Mouse (Mus musculus) forebrain, postnatal 0 days (tissue): Measurements from ENCODE around the gene Map3k20. TPM values are rescaled to one million over a fixed set of nuclear protein-coding genes. Genes with fewer than 3 reads are reported as not detected.
A peak's percentile ranks its signal among the peaks of the same experiment; 100 is the strongest.

Experiments used
- ATAC-seq: fragments of 200-750 bp; cut with Nextera tagmentation; 2 replicates; pipeline ENCODE4 v1.8.0; 2017; ENCODE audit warnings: mild to moderate bottlenecking, moderate library complexity
- DNase-seq: peaks from one replicate; pipeline ENCODE4 v3.0.0-alpha.2; 2015
- H3K27ac ChIP-seq: fragments of 300-500 bp; sonication (generic); 2 replicates; pipeline ENCODE4 v1.5.1; 2014; ENCODE audit warnings: low read depth, mild to moderate bottlenecking, antibody characterized with exemption, low read length, moderate library complexity, mixed read lengths
- H3K27me3 ChIP-seq: fragments of 300-500 bp; sonication (generic); 2 replicates; pipeline ENCODE4 v1.6.1; 2014; ENCODE audit warnings: mild to moderate bottlenecking, low read length, mixed read lengths; ENCODE audit not compliant: insufficient read depth
- H3K36me3 ChIP-seq: fragments of 300-500 bp; sonication (generic); 2 replicates; pipeline ENCODE4 v1.6.1; 2014; ENCODE audit warnings: mild to moderate bottlenecking, moderate library complexity; ENCODE audit not compliant: insufficient read depth
- H3K4me1 ChIP-seq: fragments of 300-500 bp; sonication (generic); 2 replicates; pipeline ENCODE4 v1.6.1; 2014; ENCODE audit warnings: antibody characterized with exemption; ENCODE audit not compliant: insufficient read depth
- H3K4me2 ChIP-seq: fragments of 300-500 bp; sonication (generic); 2 replicates; pipeline ENCODE4 v1.6.1; 2014; ENCODE audit warnings: low read depth, mild to moderate bottlenecking, moderate library complexity
- H3K4me3 ChIP-seq: fragments of 300-500 bp; sonication (generic); 2 replicates; pipeline ENCODE4 v1.5.1; 2014; ENCODE audit warnings: low read depth, low read length, mixed read lengths
- H3K9ac ChIP-seq: fragments of 300-500 bp; sonication (generic); 2 replicates; pipeline ENCODE4 v1.6.1; 2014; ENCODE audit warnings: mild to moderate bottlenecking
- H3K9me3 ChIP-seq: fragments of 300-500 bp; sonication (generic); 2 replicates; pipeline ENCODE4 v1.6.1; 2016; ENCODE audit warnings: low read length
- CTCF ChIP-seq: sonication (generic); IDR thresholded peaks from 2 replicates; pipeline ENCODE4 v1.5.1; 2016; ENCODE audit warnings: antibody characterized with exemption, control low read depth, low read depth
- WGBS: fragments of 180-500 bp; shearing (Covaris S2); extraction: QIAGEN DNeasy Blood & Tissue Kit; methylation state at CpG from one replicate; pipeline ENCODE4 v1.1.7; 2014; 5-methylcytosine and 5-hydroxymethylcytosine counted together
- polyA plus RNA-seq: library from polyadenylated mRNA; unstranded; fragments of >200 nt; fragmentation: Nextera tagmentation; extraction: Ambion mirVana; gene quantifications from 2 replicates; pipeline ENCODE4 v1.2.1, GENCODE M21; 2015
- total RNA-seq: library from RNA; depleted of rRNA; stranded (reverse); fragments of >200 nt; gene quantifications from 2 replicates; pipeline ENCODE4 v1.2.3, GENCODE M21; 2014

The Map3k20 gene
- total and polyA plus RNA-seq, 2 experiments from 2014 or later, result 3.6 to 8.9 TPM

GRCm38 (mm10) chr2:72416095-72417080 is 131.0 kb downstream of the Map3k20 start:
- WGBS, result 72% methylated on average over 14 of the region's 14 CpGs
- ATAC-seq (no peak), DNase-seq (no peak)
- H3K27ac ChIP-seq, result no peak overlapping the region
- H3K4me1 ChIP-seq, result no peaks in the 10 kb centered on the region
- no peak overlapping the region for H3K4me2 ChIP-seq
- H3K9me3 ChIP-seq, result no peaks in the 10 kb centered on the region
- TF ChIP-seq CTCF, result no peak
- no peak overlapping the region for H3K4me3 ChIP-seq
- no peaks in the 10 kb centered on the region for H3K36me3 ChIP-seq
- H3K9ac ChIP-seq, result no peak overlapping the region
- no peaks in the 10 kb centered on the region for H3K27me3 ChIP-seq

- no peak overlapping the region for H3K4me2 ChIP-seq
- H3K27ac ChIP-seq, result no peak overlapping the region
- TF ChIP-seq CTCF, result no peak
- H3K4me3 ChIP-seq, result no peak overlapping the region
- no peaks in the 10 kb centered on the region for H3K27me3 ChIP-seq
- H3K36me3 ChIP-seq, result no peaks in the 10 kb centered on the region
- ATAC-seq (no peak), DNase-seq (no peak)
- 94% methylated on average over 5 of the region's 5 CpGs for WGBS
- no peak overlapping the region for H3K9ac ChIP-seq
- H3K9me3 ChIP-seq, result no peaks in the 10 kb centered on the region
- no peaks in the 10 kb centered on the region for H3K4me1 ChIP-seq
Observed at GRCm38 (mm10) chr2:72420561-72420960, 135.1 kb downstream of the Map3k20 start.

- Histone ChIP-seq H3K4me2 (no peak overlapping the region), H3K4me3 (no peak overlapping the region), H3K9ac (no peak overlapping the region), H3K27ac (no peak overlapping the region), H3K4me1 (peaks cover 7% of the 10 kb centered on the region), H3K9me3 (no peaks in the 10 kb centered on the region), H3K27me3 (no peaks in the 10 kb centered on the region), H3K36me3 (no peaks in the 10 kb centered on the region)
- no peak for DNase-seq
- no peak for TF ChIP-seq CTCF
- WGBS, result 62% methylated on average over 7 of the region's 7 CpGs
- no peak for ATAC-seq
Observed at GRCm38 (mm10) chr2:72424656-72425055, 139.2 kb downstream of the Map3k20 start.

- DNase-seq, result peak; percentile 80
- no peaks in the 10 kb centered on the region for H3K27me3 ChIP-seq
- no peak for TF ChIP-seq CTCF
- peak overlapping the region; percentile 28; the same call in 1 of the 2 replicates for H3K9ac ChIP-seq
- H3K36me3 ChIP-seq, result no peaks in the 10 kb centered on the region
- H3K9me3 ChIP-seq, result no peaks in the 10 kb centered on the region
- H3K27ac ChIP-seq, result peak overlapping the region; percentile 71
- H3K4me2 ChIP-seq, result peak overlapping the region; percentile 40
- H3K4me1 ChIP-seq, result peaks cover 7% of the 10 kb centered on the region
- ATAC-seq, result peak; percentile 96
- H3K4me3 ChIP-seq, result peak overlapping the region; percentile 1; the same call in 1 of the 2 replicates
- WGBS, result 6% methylated on average over 8 of the region's 8 CpGs
Observed at GRCm38 (mm10) chr2:72426776-72427175, 141.3 kb downstream of the Map3k20 start.

GRCm38 (mm10) chr2:72427288-72427687 is 141.9 kb downstream of the Map3k20 start:
- peak overlapping the region; percentile 71 for H3K27ac ChIP-seq
- H3K36me3 ChIP-seq, result no peaks in the 10 kb centered on the region
- H3K9ac ChIP-seq, result peak overlapping the region; percentile 28; the same call in 1 of the 2 replicates
- ATAC-seq, result peak; percentile 34; the same call in 1 of the 2 replicates
- no peak for TF ChIP-seq CTCF
- DNase-seq, result peak; percentile 48
- H3K9me3 ChIP-seq, result no peaks in the 10 kb centered on the region
- peaks cover 7% of the 10 kb centered on the region for H3K4me1 ChIP-seq
- peak overlapping the region; percentile 1; the same call in 1 of the 2 replicates for H3K4me3 ChIP-seq
- no peaks in the 10 kb centered on the region for H3K27me3 ChIP-seq
- WGBS, result 13% methylated on average over 11 of the region's 11 CpGs
- peak overlapping the region; percentile 40 for H3K4me2 ChIP-seq

- ATAC-seq (no peak), DNase-seq (no peak)
- H3K27me3 ChIP-seq, result no peaks in the 10 kb centered on the region
- H3K27ac ChIP-seq, result no peak overlapping the region
- 90% methylated on average over 8 of the region's 8 CpGs for WGBS
- no peaks in the 10 kb centered on the region for H3K4me1 ChIP-seq
- no peaks in the 10 kb centered on the region for H3K36me3 ChIP-seq
- no peak overlapping the region for H3K9ac ChIP-seq
- no peak for TF ChIP-seq CTCF
- H3K9me3 ChIP-seq, result no peaks in the 10 kb centered on the region
- no peak overlapping the region for H3K4me2 ChIP-seq
- no peak overlapping the region for H3K4me3 ChIP-seq
Observed at GRCm38 (mm10) chr2:72438941-72439533, 153.6 kb downstream of the Map3k20 start.

- peak; percentile 70 for DNase-seq
- 43% methylated on average over 9 of the region's 9 CpGs for WGBS
- H3K27ac ChIP-seq, result no peak overlapping the region
Observed at GRCm38 (mm10) chr2:72441010-72441409, 155.6 kb downstream of the Map3k20 start.

More at GRCm38 (mm10) chr2:72441010-72441409, 155.6 kb downstream of the Map3k20 start:
- ATAC-seq, result peak; percentile 81
- H3K4me2 ChIP-seq, result no peak overlapping the region
- H3K27me3 ChIP-seq, result no peaks in the 10 kb centered on the region
- no peaks in the 10 kb centered on the region for H3K9me3 ChIP-seq
- no peak overlapping the region for H3K4me3 ChIP-seq
- no peak overlapping the region for H3K9ac ChIP-seq
- no peaks in the 10 kb centered on the region for H3K36me3 ChIP-seq
- TF ChIP-seq CTCF, result no peak; the same call in 1 of the 2 replicates
- no peaks in the 10 kb centered on the region for H3K4me1 ChIP-seq
